Mouse (Mus musculus): Measurements from ENCODE around the gene Slc9b1.

GRCm38 (mm10) chr3:135304566-135304965, 43.3 kb upstream of the Slc9b1 start:
- no peak for TF ChIP-seq CTCF (IDR thresholded peaks at IDR 0.05; ENCODE audit: low read depth, low read length)
- no peak for TF ChIP-seq GATA1 (IDR thresholded peaks at IDR 0.05; ENCODE audit: borderline replicate concordance, low read length)

Measured in G1E (cell line).